23 mouse cellular contexts compared by ENCODE assay signal in the genomic region with DNA sequence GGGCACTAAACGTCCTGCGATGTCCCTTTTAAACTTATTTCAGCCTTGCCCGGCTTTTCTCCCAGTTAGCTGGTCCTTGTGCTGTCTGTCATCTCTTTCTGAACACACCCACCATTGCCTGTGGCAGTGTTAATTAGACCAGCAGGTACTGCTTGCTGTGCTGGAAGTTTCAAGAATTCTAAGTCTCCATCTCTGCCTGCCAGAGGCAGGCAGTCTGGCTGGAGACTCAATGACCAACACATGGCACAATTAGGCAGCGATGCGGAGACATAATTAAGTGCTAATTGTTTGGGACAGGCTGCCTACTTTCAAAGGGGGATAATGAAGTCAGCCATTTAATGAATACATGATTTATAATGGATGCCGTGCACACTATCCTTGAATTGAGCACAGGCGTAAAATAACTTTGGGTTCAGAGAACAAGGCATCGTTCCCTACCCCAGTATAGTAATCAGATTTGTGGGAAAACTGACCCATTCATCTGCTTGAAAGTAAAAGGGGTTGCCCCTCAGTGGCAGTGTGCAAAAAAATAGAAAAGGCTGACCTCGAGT. TPM values are rescaled to one million over a fixed set of nuclear protein-coding genes. Genes with fewer than 3 reads are reported as not detected.
DNase-seq lines count a peak whose midpoint lies in the region; ATAC-seq and TF ChIP-seq lines count a peak whose summit lies in the region.
"Had no signal": no experiment of that assay in that cellular context is flagged by ENCODE, and none has a peak within 500 bp of the region (broad histone marks: within the 10 kb centered on the region; RNA-seq: fewer than 3 reads in every experiment).

No protein-coding gene starts in this region.

- no peaks in the 10 kb centered on the region for H3K36me3 ChIP-seq in forebrain, embryonic 11.5 days (ENCODE audit: control insufficient read depth, insufficient read depth, low read length)
- H3K36me3 ChIP-seq: embryonic facial prominence, embryonic 15.5 days; limb, embryonic 12.5 days; liver, embryonic 13.5 days; lung, embryonic 15.5 days; neural tube, embryonic 15.5 days had no signal

- no peak for TF ChIP-seq CTCF in brain, embryonic 14.5 days (IDR thresholded peaks at IDR 0.05; ENCODE audit: borderline replicate concordance, extremely low read depth, insufficient read depth, insufficient read length)

- H3K4me3 ChIP-seq in forebrain, embryonic 11.5 days (ENCODE audit: low read depth, low read length), result no peak overlapping the region
- H3K4me3 ChIP-seq: embryonic facial prominence, embryonic 15.5 days; heart, adult 2 months; layer of hippocampus, adult 2 months; left cerebral cortex, adult 2 months; limb, embryonic 12.5 days; liver, embryonic 13.5 days; lung, embryonic 15.5 days; neural tube, embryonic 15.5 days had no signal

- peak; percentile 14 to 17 for DNase-seq in layer of hippocampus, postnatal 10 days (ENCODE audit: low spot score in 2 of 2)
- DNase-seq in layer of hippocampus, postnatal 25 days (ENCODE audit: extremely low spot score in 1 of 2, low spot score in 1 of 2), result no peak
- DNase-seq in brain, embryonic 14.5 days (ENCODE audit: low read depth), result peak; percentile 95
- DNase-seq in forebrain, embryonic 11.5 days (ENCODE audit: low spot score), result peak; percentile 75
- DNase-seq in retina, embryonic 14.5 days (ENCODE audit: low spot score), result peak; percentile 74
- DNase-seq in thymus, postnatal 36 days, result no peak
- no peak for DNase-seq in lung, postnatal 25 days (ENCODE audit: low spot score)
- DNase-seq: cerebellum, adult 11-12 months; cerebellum, postnatal 36 days; gastrocnemius, postnatal 10 days; heart, adult 2 months; liver, embryonic 13.5 days; right cerebral cortex, adult 18-20 months; thymus, adult 2 months had no signal

- H3K4me2 ChIP-seq in forebrain, embryonic 11.5 days (ENCODE audit: low read depth, low read length, severe bottlenecking), result no peak overlapping the region
- H3K4me2 ChIP-seq: embryonic facial prominence, embryonic 15.5 days; hindbrain, embryonic 14.5 days; limb, embryonic 12.5 days; liver, embryonic 13.5 days; lung, embryonic 15.5 days; neural tube, embryonic 15.5 days had no signal

- H3K27me3 ChIP-seq in forebrain, embryonic 11.5 days (ENCODE audit: control insufficient read depth, insufficient read depth, low read length), result no peaks in the 10 kb centered on the region
- H3K27me3 ChIP-seq: embryonic facial prominence, embryonic 15.5 days; limb, embryonic 12.5 days; liver, embryonic 13.5 days; lung, embryonic 15.5 days; neural tube, embryonic 15.5 days had no signal

- peak overlapping the region; percentile 58; the same call in 1 of the 2 replicates for H3K27ac ChIP-seq in forebrain, embryonic 11.5 days (ENCODE audit: low read depth, low read length)
- H3K27ac ChIP-seq: embryonic facial prominence, embryonic 15.5 days; heart, adult 2 months; hindbrain, embryonic 14.5 days; kidney, postnatal 0 days; layer of hippocampus, adult 2 months; left cerebral cortex, adult 2 months; limb, embryonic 12.5 days; liver, embryonic 13.5 days; lung, embryonic 15.5 days; neural tube, embryonic 15.5 days had no signal

- no peak overlapping the region for H3K9ac ChIP-seq in forebrain, embryonic 11.5 days (ENCODE audit: low read length)
- H3K9ac ChIP-seq: embryonic facial prominence, embryonic 15.5 days; hindbrain, embryonic 14.5 days; limb, embryonic 12.5 days; liver, embryonic 13.5 days; lung, embryonic 15.5 days; neural tube, embryonic 15.5 days had no signal

- peaks cover 4% of the 10 kb centered on the region; the same call in 1 of the 2 replicates for H3K9me3 ChIP-seq in forebrain, embryonic 11.5 days (ENCODE audit: control insufficient read depth, low read length)
- H3K9me3 ChIP-seq: embryonic facial prominence, embryonic 15.5 days; lung, embryonic 15.5 days had no signal

- H3K4me1 ChIP-seq in forebrain, embryonic 11.5 days (replicated peaks; ENCODE audit: control insufficient read depth, insufficient read depth, low read length), result 0 out of 2 replicates have a peak, but pooled peaks cover 3% of the 10 kb centered on the region
- H3K4me1 ChIP-seq: embryonic facial prominence, embryonic 15.5 days; limb, embryonic 12.5 days; liver, embryonic 13.5 days; lung, embryonic 15.5 days; neural tube, embryonic 15.5 days had no signal

- peak; percentile 94 for ATAC-seq in forebrain, embryonic 11.5 days (replicated peaks; ENCODE audit: low FRiP score)
- ATAC-seq: intestine, postnatal 0 days had no signal

- TF ChIP-seq POLR2A in brain, embryonic 14.5 days (IDR thresholded peaks at IDR 0.05; ENCODE audit: borderline replicate concordance, extremely low read depth, insufficient read depth, insufficient read length, poor library complexity, severe bottlenecking), result no peak

- 37% methylated on average over 9 of the region's 9 CpGs for WGBS in forebrain, embryonic 11.5 days

RNA-seq across cellular contexts. Expression of a gene that starts 32.8 kb away (rescaled TPM):
- total RNA-seq in layer of hippocampus, postnatal 10 days (2021), result 10 to 100 TPM; 25.6 to 26.9 TPM
- 10 to 100 TPM; 33.7 to 37.4 TPM for total RNA-seq in layer of hippocampus, postnatal 25 days (2021)
- 6.8 and 10.8 TPM in 2 replicates for polyA plus RNA-seq in brain, embryonic 14.5 days (2012; rRNA removed)
- 10.6 and 11.0 TPM in 2 replicates for polyA plus RNA-seq in forebrain, embryonic 11.5 days (2014; fragmentation: Nextera tagmentation; extraction: Ambion mirVana)

Comparison
In these comparisons a context has a peak if more than half of its experiments do, and no peak if none do; other contexts are left out.
1. DNase-seq: peak in layer of hippocampus, postnatal 10 days (2 of 2), brain, embryonic 14.5 days (single experiment), forebrain, embryonic 11.5 days (single experiment) and retina, embryonic 14.5 days (single experiment); none in layer of hippocampus, postnatal 25 days (0 of 2), thymus, postnatal 36 days (0 of 2) and lung, postnatal 25 days (single experiment).